Mouse (Mus musculus) C2C12 (cell line): ENCODE results near the gene Slc39a7.

ENCODE experiments used
- CEBPB ChIP-seq: IDR thresholded peaks from one replicate; pipeline ENCODE4 v1.6.1; 2011; ENCODE audit warnings: low read depth, mild to moderate bottlenecking, control low read depth, moderate library complexity
- CTCF ChIP-seq: IDR thresholded peaks from one replicate; pipeline ENCODE4 v1.5.1; 2011; ENCODE audit not compliant: control insufficient read depth, insufficient read depth, insufficient read length

- TF ChIP-seq CEBPB (no peak), CTCF (no peak)
These were observed 1.3 kb upstream of the Slc39a7 start for GRCm38 (mm10) chr17:34032806-34033205.
